Mouse (Mus musculus): ENCODE data around the gene Cyb561. TPM values are rescaled to one million over a fixed set of nuclear protein-coding genes. Genes with fewer than 3 reads are reported as not detected.
A peak's percentile ranks its signal among the peaks of the same experiment; 100 is the strongest.

Gene Cyb561
- polyA plus RNA-seq, 1 experiment from 2014 or later, result 70.5 TPM

DNA sequence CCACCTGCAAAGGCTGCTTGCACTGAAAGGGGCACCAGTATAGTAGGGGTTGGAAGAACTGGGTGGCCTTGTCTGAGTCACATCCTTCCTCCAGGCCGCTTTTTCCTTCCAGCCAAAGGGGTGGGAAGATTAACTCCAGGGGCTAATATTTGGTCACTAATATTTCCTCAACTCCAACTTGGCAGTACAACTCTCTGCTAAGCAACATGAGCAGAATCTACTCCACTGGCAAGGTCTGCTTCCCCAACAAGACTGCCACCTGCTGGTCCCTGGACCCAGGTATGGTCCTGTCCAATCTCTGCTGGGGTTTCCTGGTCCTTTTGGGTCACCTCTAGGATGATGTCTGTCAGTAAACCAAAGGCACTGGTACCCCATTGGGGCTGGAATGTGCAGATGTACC, 16.4 kb upstream of the Cyb561 start:
- Histone ChIP-seq H3K9ac (no peak overlapping the region), H3K36me3 (replicated peaks) (no peaks in the 10 kb centered on the region), H3K4me2 (no peak overlapping the region), H3K27me3 (replicated peaks) (peaks cover 12% of the 10 kb centered on the region), H3K4me3 (no peak overlapping the region), H3K9me3 (no peaks in the 10 kb centered on the region), H3K4me1 (peaks cover 15% of the 10 kb centered on the region), H3K27ac (no peak overlapping the region)
- no peak for ATAC-seq (replicated peaks)
- 40% methylated on average over 1 of the region's 1 CpGs for WGBS

DNA sequence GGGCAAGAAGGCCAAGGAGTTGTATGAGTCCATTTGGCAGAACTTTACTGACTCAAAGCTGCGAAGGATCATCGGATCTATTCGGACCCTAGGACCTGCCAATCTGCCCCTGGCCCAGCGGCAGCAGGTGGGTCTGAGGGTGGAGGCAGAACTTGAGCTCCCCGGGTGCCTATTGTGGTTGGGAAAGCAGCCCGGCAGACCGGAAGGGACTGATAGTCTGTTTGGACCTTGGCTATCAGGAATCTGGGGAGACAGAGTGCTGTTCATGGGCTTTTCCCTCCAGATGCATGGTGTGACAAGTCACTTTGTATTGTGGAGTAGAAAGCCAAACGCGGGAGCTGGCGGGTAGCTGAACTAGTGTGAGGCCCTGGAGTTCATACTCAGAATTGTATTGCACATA, 15.8 kb upstream of the Cyb561 start:
- 51% methylated on average over 10 of the region's 10 CpGs for WGBS
- H3K4me2 ChIP-seq, result peak overlapping the region; percentile 96
- H3K27ac ChIP-seq, result no peak overlapping the region
- no peaks in the 10 kb centered on the region for H3K9me3 ChIP-seq
- peaks cover 12% of the 10 kb centered on the region for H3K27me3 ChIP-seq (replicated peaks)
- no peak overlapping the region for H3K9ac ChIP-seq
- peak overlapping the region; percentile 66; the same call in 1 of the 2 replicates for H3K4me3 ChIP-seq
- no peak for ATAC-seq (replicated peaks)
- peaks cover 15% of the 10 kb centered on the region for H3K4me1 ChIP-seq
- H3K36me3 ChIP-seq (replicated peaks), result no peaks in the 10 kb centered on the region

DNA sequence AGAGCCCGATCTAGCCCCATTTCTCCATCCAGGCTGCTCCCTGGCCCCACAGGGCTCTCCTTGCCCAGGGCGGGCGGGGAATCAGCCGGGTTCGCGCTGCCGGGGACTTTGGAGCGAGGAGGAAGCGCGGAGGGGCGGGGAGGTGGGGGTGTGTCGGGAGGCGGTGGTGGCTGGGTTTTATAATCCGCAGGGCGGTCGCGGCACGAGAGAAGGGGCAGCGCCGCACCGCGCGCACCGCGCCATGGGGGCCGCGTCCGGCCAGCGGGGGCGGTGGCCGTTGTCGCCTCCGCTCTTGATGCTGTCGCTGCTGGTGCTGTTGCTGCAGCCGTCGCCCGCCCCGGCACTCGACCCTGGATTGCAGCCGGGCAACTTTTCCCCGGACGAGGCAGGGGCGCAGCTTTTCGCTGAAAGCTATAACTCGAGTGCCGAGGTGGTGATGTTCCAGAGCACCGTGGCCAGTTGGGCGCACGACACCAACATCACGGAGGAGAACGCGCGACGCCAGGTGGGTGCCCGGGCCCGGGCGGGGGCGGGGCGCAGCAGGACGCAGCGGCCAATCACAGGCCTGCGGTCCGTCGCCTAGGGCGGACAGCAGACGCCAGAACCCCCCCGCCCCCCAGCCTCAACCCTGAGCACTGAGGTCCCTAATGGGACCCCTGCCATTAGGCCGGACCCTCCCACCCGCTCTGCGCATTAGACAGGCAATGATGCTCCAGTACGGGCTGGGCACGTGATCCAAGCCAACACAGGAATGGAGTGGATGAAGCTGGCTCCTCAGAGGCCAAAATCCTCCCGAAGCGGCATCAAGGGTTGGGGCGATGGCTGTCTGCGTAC, 14.8 kb upstream of the Cyb561 start, which contains the start of gene Ace:
Ace (plus strand) TSS at position 205 of the 834 bp plus-strand sequence.
- Histone ChIP-seq H3K4me3 (peak within 1 kb of the TSS; percentile 66), H3K27me3 (replicated peaks) (peaks cover 12% of the 10 kb centered on the region), H3K4me1 (peaks cover 15% of the 10 kb centered on the region), H3K27ac (peak within 1 kb of the TSS; percentile 51; the same call in 1 of the 2 replicates), H3K9me3 (no peaks in the 10 kb centered on the region), H3K9ac (peak within 1 kb of the TSS; percentile 61), H3K4me2 (peak within 1 kb of the TSS; percentile 96), H3K36me3 (replicated peaks) (no peaks in the 10 kb centered on the region)
- WGBS, result under 1% methylated on average over 76 of the region's 76 CpGs
- ATAC-seq (replicated peaks), result peak; percentile 85

DNA sequence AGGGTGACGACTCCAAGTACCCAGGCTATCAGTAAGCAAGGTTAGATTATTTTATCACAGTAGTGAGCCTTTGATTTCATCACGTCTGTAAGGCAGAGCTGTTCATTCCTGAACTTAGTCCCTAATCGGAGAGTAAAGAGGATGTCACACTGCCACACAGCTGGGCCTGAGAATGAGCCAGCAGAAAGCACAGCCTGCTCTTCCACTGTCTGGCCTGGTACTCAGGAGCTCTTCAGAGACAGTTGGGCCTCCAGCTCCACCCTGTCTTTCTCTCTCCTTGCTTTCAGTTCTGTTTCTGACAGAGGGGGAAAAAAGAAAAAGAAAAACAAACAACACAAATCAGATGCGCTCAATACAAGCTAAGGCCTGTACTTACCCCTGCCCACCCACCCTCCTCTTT, 13.2 kb upstream of the Cyb561 start:
- H3K9ac ChIP-seq, result no peak overlapping the region
- ATAC-seq (replicated peaks), result no peak
- H3K36me3 ChIP-seq (replicated peaks), result no peaks in the 10 kb centered on the region
- no peak overlapping the region for H3K4me2 ChIP-seq
- peaks cover 12% of the 10 kb centered on the region for H3K27me3 ChIP-seq (replicated peaks)
- no peak overlapping the region for H3K4me3 ChIP-seq
- H3K27ac ChIP-seq, result no peak overlapping the region
- 70% methylated on average over 4 of the region's 4 CpGs for WGBS
- H3K4me1 ChIP-seq, result peaks cover 15% of the 10 kb centered on the region
- H3K9me3 ChIP-seq, result no peaks in the 10 kb centered on the region

DNA sequence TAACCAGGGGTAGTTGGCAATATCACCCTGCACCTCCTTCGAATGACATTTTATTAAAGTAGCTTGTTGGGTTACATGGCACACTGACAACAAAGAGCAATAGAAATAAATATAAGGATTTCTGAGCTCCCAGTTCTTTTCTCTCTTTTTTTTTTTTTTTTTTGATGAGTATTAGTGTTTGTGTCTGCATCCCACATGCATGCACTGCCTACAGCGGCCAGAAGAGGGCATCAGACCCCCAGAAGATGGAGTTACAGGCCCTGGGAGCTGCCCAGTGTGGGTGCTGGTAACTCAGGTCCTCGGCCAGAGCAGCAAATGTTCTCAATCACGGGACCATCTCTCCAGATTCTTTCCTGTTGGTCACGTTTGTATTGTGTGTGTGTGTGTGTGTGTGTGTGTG, 11.6 kb upstream of the Cyb561 start:
- no peaks in the 10 kb centered on the region for H3K9me3 ChIP-seq
- H3K36me3 ChIP-seq (replicated peaks), result no peaks in the 10 kb centered on the region
- H3K4me2 ChIP-seq, result no peak overlapping the region
- H3K27me3 ChIP-seq (replicated peaks), result peaks cover 11% of the 10 kb centered on the region
- H3K27ac ChIP-seq, result no peak overlapping the region
- H3K9ac ChIP-seq, result no peak overlapping the region
- H3K4me3 ChIP-seq, result no peak overlapping the region
- no peak for ATAC-seq (replicated peaks)
- 67% methylated on average over 5 of the region's 5 CpGs for WGBS
- H3K4me1 ChIP-seq, result peaks cover 15% of the 10 kb centered on the region

DNA sequence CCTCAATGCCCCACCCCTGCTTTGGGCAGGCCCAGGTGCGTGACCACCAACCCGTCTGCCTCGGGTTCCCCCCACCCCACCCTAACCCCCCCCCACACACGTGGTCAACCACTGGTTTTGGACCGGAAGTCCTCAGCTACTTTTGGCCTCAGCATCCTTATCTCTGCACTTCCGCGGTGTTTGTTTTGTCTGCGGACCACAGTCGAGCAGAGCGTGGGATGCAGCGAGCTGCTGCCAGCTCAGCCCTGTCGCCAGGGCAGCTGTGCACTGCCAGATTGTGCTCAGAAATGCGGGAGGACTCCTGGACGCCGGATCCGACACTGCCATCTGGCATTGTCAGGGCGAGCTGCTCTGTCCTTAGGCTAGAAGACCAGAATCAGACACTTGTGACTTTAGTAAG, 6.2 kb upstream of the Cyb561 start:
- Histone ChIP-seq H3K4me1 (no peaks in the 10 kb centered on the region), H3K27me3 (replicated peaks) (no peaks in the 10 kb centered on the region), H3K9ac (no peak overlapping the region), H3K4me3 (no peak overlapping the region), H3K36me3 (replicated peaks) (no peaks in the 10 kb centered on the region), H3K9me3 (no peaks in the 10 kb centered on the region), H3K27ac (no peak overlapping the region), H3K4me2 (no peak overlapping the region)
- 49% methylated on average over 17 of the region's 17 CpGs for WGBS
- ATAC-seq (replicated peaks), result no peak

DNA sequence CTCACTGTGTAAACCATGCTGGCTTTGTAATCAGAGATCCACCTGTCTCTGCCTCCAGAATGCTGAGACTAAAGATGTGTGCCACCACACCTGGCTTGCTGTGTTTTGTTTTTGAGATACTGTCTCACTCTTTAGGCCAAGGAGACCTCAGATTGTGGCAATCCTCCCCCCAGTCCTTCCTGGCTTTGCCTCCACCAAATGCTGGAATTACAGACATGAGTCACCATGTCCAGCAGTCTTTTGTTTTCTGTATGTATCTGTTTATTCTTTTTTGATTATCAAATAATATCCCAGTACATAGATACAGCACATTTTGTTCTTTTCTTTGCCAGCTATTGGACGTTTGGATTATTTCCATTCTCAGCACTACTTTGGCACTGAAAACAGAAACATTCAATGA, 5.4 kb upstream of the Cyb561 start:
- Histone ChIP-seq H3K4me1 (no peaks in the 10 kb centered on the region), H3K4me3 (no peak overlapping the region), H3K9ac (no peak overlapping the region), H3K9me3 (no peaks in the 10 kb centered on the region), H3K4me2 (no peak overlapping the region), H3K27ac (no peak overlapping the region), H3K36me3 (replicated peaks) (no peaks in the 10 kb centered on the region), H3K27me3 (replicated peaks) (no peaks in the 10 kb centered on the region)
- WGBS, result 76% methylated on average over 1 of the region's 1 CpGs
- ATAC-seq (replicated peaks), result no peak

DNA sequence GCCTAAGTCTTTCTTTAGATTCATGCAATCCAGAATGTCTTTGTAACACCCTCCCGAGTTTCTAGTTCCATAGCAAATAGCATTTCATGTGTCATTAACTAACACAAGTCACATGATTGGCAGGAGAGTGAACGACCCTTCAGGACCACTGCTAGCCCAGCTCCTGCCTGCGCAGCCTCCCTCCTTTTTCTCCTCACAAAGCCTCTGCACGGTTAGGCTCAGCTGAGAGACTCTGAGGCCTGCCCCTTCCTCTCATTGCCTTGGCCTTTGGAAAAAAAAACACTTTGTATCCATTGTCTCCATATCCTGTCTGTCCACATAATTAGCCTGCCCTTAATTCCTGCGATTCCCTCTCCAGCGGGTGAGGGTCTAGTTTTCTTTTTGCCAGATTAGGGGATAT, 4.4 kb upstream of the Cyb561 start:
- no peak for ATAC-seq (replicated peaks)
- no peaks in the 10 kb centered on the region for H3K27me3 ChIP-seq (replicated peaks)
- no peaks in the 10 kb centered on the region for H3K9me3 ChIP-seq
- no peak overlapping the region for H3K9ac ChIP-seq
- no peaks in the 10 kb centered on the region for H3K4me1 ChIP-seq
- H3K4me2 ChIP-seq, result no peak overlapping the region
- no peak overlapping the region for H3K27ac ChIP-seq
- no peak overlapping the region for H3K4me3 ChIP-seq
- 40% methylated on average over 6 of the region's 6 CpGs for WGBS
- no peaks in the 10 kb centered on the region for H3K36me3 ChIP-seq (replicated peaks)

DNA sequence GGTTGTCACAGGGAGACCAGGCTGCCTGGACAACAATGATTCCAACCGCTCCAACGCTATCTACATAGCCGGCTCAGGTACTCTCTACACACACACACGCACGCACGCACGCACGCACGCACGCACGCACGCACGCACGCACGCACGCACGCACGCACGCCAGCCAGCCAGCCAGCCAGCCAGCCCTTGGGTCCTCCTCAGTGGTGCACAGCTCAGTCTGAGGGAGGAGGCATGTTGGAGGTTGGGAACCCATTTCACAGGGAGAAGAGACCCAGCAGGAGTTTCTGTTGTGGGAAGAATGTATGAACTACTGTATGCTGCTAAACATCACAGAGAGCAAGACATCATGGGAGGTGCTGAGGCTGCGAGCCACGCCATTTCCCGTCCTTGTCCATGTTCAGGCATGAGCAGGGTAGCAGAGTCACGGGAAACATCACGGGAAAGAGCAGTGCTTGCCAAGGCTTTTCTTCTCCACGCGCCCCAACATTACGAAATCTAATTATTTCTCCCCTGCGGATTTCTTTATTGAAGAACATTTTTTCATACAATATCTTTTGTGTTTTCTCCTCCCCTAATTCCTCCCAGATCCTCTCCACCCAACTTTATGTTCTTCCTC, 2.8 kb upstream of the Cyb561 start:
- ATAC-seq (replicated peaks), result no peak
- Histone ChIP-seq H3K9ac (no peak overlapping the region), H3K27me3 (replicated peaks) (no peaks in the 10 kb centered on the region), H3K9me3 (no peaks in the 10 kb centered on the region), H3K4me1 (no peaks in the 10 kb centered on the region), H3K36me3 (replicated peaks) (no peaks in the 10 kb centered on the region), H3K4me2 (no peak overlapping the region), H3K4me3 (no peak overlapping the region), H3K27ac (no peak overlapping the region)
- 85% methylated on average over 28 of the region's 28 CpGs for WGBS

DNA sequence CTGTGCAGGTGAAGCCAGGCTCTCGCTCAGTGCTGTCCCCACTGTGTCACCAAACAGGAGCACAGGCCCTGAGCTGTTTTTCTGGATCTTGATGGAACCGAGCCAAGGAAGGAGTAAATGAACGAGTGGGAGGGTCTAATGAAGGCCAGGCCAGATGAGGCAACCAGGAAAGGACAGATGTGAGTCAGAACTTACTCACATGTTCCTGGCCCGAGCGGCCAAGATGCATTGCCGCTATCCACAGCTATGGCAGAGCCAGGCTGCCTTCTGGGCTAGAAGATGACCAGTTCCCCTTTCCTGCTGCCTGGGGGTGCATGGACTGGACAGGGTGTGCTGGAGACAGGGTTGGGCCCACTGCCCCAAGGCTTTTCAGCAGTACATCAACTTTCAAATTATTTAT, 266 bp upstream of the Cyb561 start:
- H3K27ac ChIP-seq, result no peak overlapping the region
- no peaks in the 10 kb centered on the region for H3K9me3 ChIP-seq
- H3K4me1 ChIP-seq, result no peaks in the 10 kb centered on the region
- H3K9ac ChIP-seq, result no peak overlapping the region
- 90% methylated on average over 6 of the region's 6 CpGs for WGBS
- H3K4me2 ChIP-seq, result no peak overlapping the region
- no peak for ATAC-seq (replicated peaks)
- H3K27me3 ChIP-seq (replicated peaks), result no peaks in the 10 kb centered on the region
- no peaks in the 10 kb centered on the region for H3K36me3 ChIP-seq (replicated peaks)
- no peak overlapping the region for H3K4me3 ChIP-seq

DNA sequence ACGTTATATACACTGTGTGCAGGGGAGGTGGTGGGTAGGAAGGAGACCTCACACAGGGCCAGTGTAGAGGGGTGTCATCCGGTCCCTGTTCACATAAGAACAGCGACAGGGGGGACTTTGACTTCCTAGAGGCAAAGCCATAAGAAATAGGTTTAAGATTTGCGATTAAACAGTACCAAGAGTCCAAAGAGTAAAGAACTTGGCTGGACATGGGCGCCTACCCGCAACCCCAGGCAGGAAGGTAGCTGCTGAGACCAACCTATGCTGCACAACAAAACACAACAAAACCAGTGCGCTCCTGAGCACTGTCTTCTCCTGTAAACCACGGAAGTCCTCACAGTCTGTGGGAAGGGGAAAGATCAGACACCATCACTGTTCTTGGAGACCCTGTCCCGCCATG, 1.0 kb downstream of the Cyb561 start:
- Histone ChIP-seq H3K4me1 (no peaks in the 10 kb centered on the region), H3K4me3 (no peak overlapping the region), H3K27ac (no peak overlapping the region), H3K36me3 (replicated peaks) (no peaks in the 10 kb centered on the region), H3K4me2 (no peak overlapping the region), H3K27me3 (replicated peaks) (no peaks in the 10 kb centered on the region), H3K9me3 (no peaks in the 10 kb centered on the region), H3K9ac (no peak overlapping the region)
- 88% methylated on average over 9 of the region's 9 CpGs for WGBS
- no peak for ATAC-seq (replicated peaks)

DNA sequence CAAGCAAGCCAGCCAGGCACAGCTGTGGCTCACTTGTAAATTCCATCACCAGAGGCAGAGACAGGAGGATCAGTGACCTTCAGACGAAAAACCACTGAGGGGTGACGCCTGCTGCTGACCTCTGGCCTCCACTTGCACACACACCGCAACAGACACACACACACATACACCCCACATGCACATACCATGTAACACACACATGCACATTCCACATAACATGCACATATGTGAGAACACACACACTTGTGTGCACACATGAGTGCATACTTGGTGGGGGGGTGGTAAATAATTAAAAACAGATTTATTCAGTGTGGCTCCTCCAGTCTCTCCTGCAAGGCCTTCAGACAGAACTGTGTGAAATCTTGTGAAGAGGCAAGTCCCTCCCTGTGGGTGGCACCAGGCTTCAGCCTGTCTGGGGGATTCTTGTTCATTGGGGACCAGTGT, 1.5 kb downstream of the Cyb561 start:
- H3K36me3 ChIP-seq (replicated peaks), result no peaks in the 10 kb centered on the region
- WGBS, result 50% methylated on average over 3 of the region's 3 CpGs
- no peak overlapping the region for H3K27ac ChIP-seq
- no peak overlapping the region for H3K4me2 ChIP-seq
- no peaks in the 10 kb centered on the region for H3K27me3 ChIP-seq (replicated peaks)
- H3K4me1 ChIP-seq, result no peaks in the 10 kb centered on the region
- no peaks in the 10 kb centered on the region for H3K9me3 ChIP-seq
- ATAC-seq (replicated peaks), result no peak
- no peak overlapping the region for H3K4me3 ChIP-seq
- H3K9ac ChIP-seq, result no peak overlapping the region

DNA sequence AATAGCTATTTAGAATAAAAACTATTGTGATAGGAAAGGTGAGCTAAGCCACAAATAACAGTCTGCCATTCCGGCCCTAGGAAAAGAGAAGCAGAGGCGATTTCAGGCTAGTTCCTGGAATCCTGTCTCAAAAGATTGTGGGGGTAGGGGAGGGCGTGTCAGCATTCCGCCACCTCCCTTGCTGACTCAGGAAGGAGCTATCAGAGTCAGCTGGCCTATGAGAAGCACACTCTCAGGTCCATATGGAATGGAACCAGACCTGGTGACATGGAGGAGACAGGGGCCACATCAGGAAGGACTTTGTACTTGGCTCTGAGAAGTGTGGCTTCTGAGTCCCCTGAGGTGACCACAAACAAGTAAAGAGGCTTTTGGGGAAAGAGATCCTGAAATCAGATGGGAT, 2.6 kb downstream of the Cyb561 start:
- Histone ChIP-seq H3K9ac (no peak overlapping the region), H3K4me1 (no peaks in the 10 kb centered on the region), H3K4me2 (no peak overlapping the region), H3K4me3 (no peak overlapping the region), H3K36me3 (replicated peaks) (no peaks in the 10 kb centered on the region), H3K27me3 (replicated peaks) (no peaks in the 10 kb centered on the region), H3K27ac (no peak overlapping the region), H3K9me3 (no peaks in the 10 kb centered on the region)
- no peak for ATAC-seq (replicated peaks)
- 80% methylated on average over 4 of the region's 4 CpGs for WGBS
